Mouse (Mus musculus): Measurements from ENCODE around the gene 4930452B06Rik.

DNA sequence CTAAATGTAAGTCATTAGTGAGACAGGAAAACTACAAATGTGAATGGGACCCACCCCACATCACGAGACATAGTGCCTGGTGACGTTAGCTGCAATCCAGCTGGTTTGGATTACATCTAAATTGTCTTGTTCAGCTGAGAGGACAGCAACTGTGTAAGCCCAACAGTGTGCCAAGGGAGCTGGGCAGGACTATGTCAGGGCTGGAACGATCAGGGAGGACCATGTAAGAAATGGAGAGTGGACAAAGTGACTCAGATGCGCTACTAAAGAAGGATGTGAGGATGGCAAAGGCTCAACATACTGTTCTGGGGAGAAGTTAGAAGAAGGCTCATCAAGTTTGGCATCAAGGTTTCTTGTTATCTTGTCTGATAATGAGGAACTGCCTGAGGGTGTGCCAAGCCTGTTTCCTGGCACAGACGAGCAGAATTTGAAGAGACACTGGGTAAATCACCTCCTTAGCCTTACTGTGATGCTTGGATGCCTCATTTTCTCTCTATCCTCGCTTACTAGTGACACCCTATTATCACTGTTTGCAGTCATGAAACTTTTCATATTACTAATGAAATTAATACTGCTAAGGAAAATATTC, 203.6 kb downstream of the 4930452B06Rik start:
- TF ChIP-seq CTCF (IDR thresholded peaks at IDR 0.05; ENCODE audit: low read depth, low read length): no peak
- no peak for TF ChIP-seq POLR2A (IDR thresholded peaks at IDR 0.05; ENCODE audit: borderline replicate concordance, low read depth, low read length)
